Mouse (Mus musculus): ENCODE measurements around the gene Calml4. TPM values are rescaled to one million over a fixed set of nuclear protein-coding genes. Genes with fewer than 3 reads are reported as not detected.

Gene Calml4
- polyA plus RNA-seq, 1 experiment from 2014 or later, result 16.4 TPM

- Histone ChIP-seq H3K9me3 (ENCODE audit: low read length) (no peaks in the 10 kb centered on the region), H3K36me3 (replicated peaks; ENCODE audit: insufficient read depth, low read length) (no peaks in the 10 kb centered on the region), H3K27ac (ENCODE audit: low read depth) (peak overlapping the region; percentile 87), H3K4me1 (ENCODE audit: insufficient read depth) (peaks cover 33% of the 10 kb centered on the region), H3K27me3 (ENCODE audit: insufficient read depth, low read length) (no peaks in the 10 kb centered on the region), H3K4me2 (ENCODE audit: low read depth, low read length) (peak overlapping the region; percentile 91), H3K4me3 (ENCODE audit: low read depth, low read length) (peak overlapping the region; percentile 70), H3K9ac (replicated peaks) (peak overlapping the region; percentile 84)
- 7% methylated on average over 14 of the region's 14 CpGs for WGBS (ENCODE audit: insufficient replicate concordance)
- DNase-seq (peak; percentile 58), ATAC-seq (peak; percentile 54)
- TF ChIP-seq EP300 (IDR thresholded peaks at IDR 0.05; ENCODE audit: low read depth), result no peak
- no peak for TF ChIP-seq CTCF (IDR thresholded peaks at IDR 0.05; ENCODE audit: low read depth)
Measured at GRCm38 (mm10) chr9:62839172-62839770, 18.6 kb upstream of the Calml4 start.

- no peak for ATAC-seq
- Histone ChIP-seq H3K4me2 (ENCODE audit: low read depth, low read length) (no peak overlapping the region), H3K27me3 (ENCODE audit: insufficient read depth, low read length) (no peaks in the 10 kb centered on the region), H3K4me1 (ENCODE audit: insufficient read depth) (peaks cover 23% of the 10 kb centered on the region), H3K27ac (ENCODE audit: low read depth) (no peak overlapping the region), H3K36me3 (replicated peaks; ENCODE audit: insufficient read depth, low read length) (peaks cover 7% of the 10 kb centered on the region; the same call in 1 of the 2 replicates), H3K9me3 (ENCODE audit: low read length) (no peaks in the 10 kb centered on the region), H3K9ac (replicated peaks) (no peak overlapping the region), H3K4me3 (ENCODE audit: low read depth, low read length) (no peak overlapping the region)
- no peak for TF ChIP-seq EP300 (IDR thresholded peaks at IDR 0.05; ENCODE audit: low read depth)
- no peak for TF ChIP-seq CTCF (IDR thresholded peaks at IDR 0.05; ENCODE audit: low read depth)
- WGBS (ENCODE audit: insufficient replicate concordance), result 76% methylated on average over 10 of the region's 10 CpGs
- DNase-seq, result no peak
Measured at GRCm38 (mm10) chr9:62843356-62844024, 14.4 kb upstream of the Calml4 start.

- no peak for DNase-seq
- H3K9me3 ChIP-seq (ENCODE audit: low read length), result no peaks in the 10 kb centered on the region
- no peak for ATAC-seq
- H3K4me3 ChIP-seq (ENCODE audit: low read depth, low read length), result no peak overlapping the region
- 80% methylated on average over 5 of the region's 5 CpGs for WGBS (ENCODE audit: insufficient replicate concordance)
- H3K4me2 ChIP-seq (ENCODE audit: low read depth, low read length), result no peak overlapping the region
- H3K9ac ChIP-seq (replicated peaks), result no peak overlapping the region
- TF ChIP-seq EP300 (IDR thresholded peaks at IDR 0.05; ENCODE audit: low read depth), result no peak
- TF ChIP-seq CTCF (IDR thresholded peaks at IDR 0.05; ENCODE audit: low read depth), result no peak
- no peaks in the 10 kb centered on the region for H3K27me3 ChIP-seq (ENCODE audit: insufficient read depth, low read length)
- H3K36me3 ChIP-seq (replicated peaks; ENCODE audit: insufficient read depth, low read length), result peaks cover 14% of the 10 kb centered on the region
- H3K27ac ChIP-seq (ENCODE audit: low read depth), result no peak overlapping the region
- peaks cover 16% of the 10 kb centered on the region for H3K4me1 ChIP-seq (ENCODE audit: insufficient read depth)
Measured at GRCm38 (mm10) chr9:62844461-62844860, 13.4 kb upstream of the Calml4 start.

- no peak overlapping the region for H3K27ac ChIP-seq (ENCODE audit: low read depth)
- peaks cover 25% of the 10 kb centered on the region for H3K36me3 ChIP-seq (replicated peaks; ENCODE audit: insufficient read depth, low read length)
- DNase-seq (peak; percentile 90), ATAC-seq (peak; percentile 82)
- WGBS (ENCODE audit: insufficient replicate concordance), result 7% methylated on average over 3 of the region's 3 CpGs
- H3K9ac ChIP-seq (replicated peaks), result no peak overlapping the region
- no peak for TF ChIP-seq EP300 (IDR thresholded peaks at IDR 0.05; ENCODE audit: low read depth)
- TF ChIP-seq CTCF (IDR thresholded peaks at IDR 0.05; ENCODE audit: low read depth), result peak; percentile 100
- peaks cover 7% of the 10 kb centered on the region for H3K4me1 ChIP-seq (ENCODE audit: insufficient read depth)
- H3K9me3 ChIP-seq (ENCODE audit: low read length), result no peaks in the 10 kb centered on the region
- no peaks in the 10 kb centered on the region for H3K27me3 ChIP-seq (ENCODE audit: insufficient read depth, low read length)
- H3K4me3 ChIP-seq (ENCODE audit: low read depth, low read length), result no peak overlapping the region
- H3K4me2 ChIP-seq (ENCODE audit: low read depth, low read length), result no peak overlapping the region
Measured at GRCm38 (mm10) chr9:62847694-62848093, 10.2 kb upstream of the Calml4 start.

- Histone ChIP-seq H3K9ac (replicated peaks) (no peak overlapping the region), H3K4me2 (ENCODE audit: low read depth, low read length) (no peak overlapping the region), H3K36me3 (replicated peaks; ENCODE audit: insufficient read depth, low read length) (peaks cover 25% of the 10 kb centered on the region), H3K4me1 (ENCODE audit: insufficient read depth) (peaks cover 7% of the 10 kb centered on the region), H3K4me3 (ENCODE audit: low read depth, low read length) (no peak overlapping the region), H3K9me3 (ENCODE audit: low read length) (no peaks in the 10 kb centered on the region), H3K27ac (ENCODE audit: low read depth) (no peak overlapping the region), H3K27me3 (ENCODE audit: insufficient read depth, low read length) (no peaks in the 10 kb centered on the region)
- WGBS (ENCODE audit: insufficient replicate concordance), result 90% methylated on average over 3 of the region's 3 CpGs
- ATAC-seq (no peak), DNase-seq (no peak)
- TF ChIP-seq EP300 (IDR thresholded peaks at IDR 0.05; ENCODE audit: low read depth), result no peak
- no peak for TF ChIP-seq CTCF (IDR thresholded peaks at IDR 0.05; ENCODE audit: low read depth)
Measured at GRCm38 (mm10) chr9:62848641-62849040, 9.2 kb upstream of the Calml4 start.

GRCm38 (mm10) chr9:62851571-62851970 is 6.3 kb upstream of the Calml4 start:
- H3K4me3 ChIP-seq (ENCODE audit: low read depth, low read length), result no peak overlapping the region
- no peak for ATAC-seq
- peaks cover 4% of the 10 kb centered on the region; the same call in 1 of the 2 replicates for H3K4me1 ChIP-seq (ENCODE audit: insufficient read depth)
- WGBS (ENCODE audit: insufficient replicate concordance), result 91% methylated on average over 2 of the region's 2 CpGs
- H3K9ac ChIP-seq (replicated peaks), result no peak overlapping the region
- H3K27me3 ChIP-seq (ENCODE audit: insufficient read depth, low read length), result no peaks in the 10 kb centered on the region
- no peak overlapping the region for H3K27ac ChIP-seq (ENCODE audit: low read depth)
- no peak for DNase-seq
- peaks cover 25% of the 10 kb centered on the region for H3K36me3 ChIP-seq (replicated peaks; ENCODE audit: insufficient read depth, low read length)
- TF ChIP-seq EP300 (IDR thresholded peaks at IDR 0.05; ENCODE audit: low read depth) (no peak), CTCF (IDR thresholded peaks at IDR 0.05; ENCODE audit: low read depth) (no peak)
- no peak overlapping the region for H3K4me2 ChIP-seq (ENCODE audit: low read depth, low read length)
- no peaks in the 10 kb centered on the region for H3K9me3 ChIP-seq (ENCODE audit: low read length)
